ENCODE assay signal across 8 mouse cellular contexts in genomic region chr9:53402291-53402711, GRCm38 (mm10). TPM values are rescaled to one million over a fixed set of nuclear protein-coding genes. Genes with fewer than 3 reads are reported as not detected.
DNase-seq lines count a peak whose midpoint lies in the region; ATAC-seq and TF ChIP-seq lines count a peak whose summit lies in the region.

4930550C14Rik (plus strand) TSS chr9:53402325.

- H3K27ac ChIP-seq in forebrain, postnatal 0 days (ENCODE audit: low read depth, low read length), result no peak within 1 kb of the TSS
- peak within 1 kb of the TSS; percentile 10; the same call in 1 of the 2 replicates for H3K27ac ChIP-seq in hindbrain, embryonic 16.5 days (ENCODE audit: low read depth, low read length)
- no peak within 1 kb of the TSS for H3K27ac ChIP-seq in liver, embryonic 11.5 days (ENCODE audit: low read depth, low read length)
- 0 out of 2 replicates have a peak within 1 kb of the TSS, but pooled peaks have one; percentile 47 for H3K27ac ChIP-seq in neural tube, embryonic 12.5 days

- WGBS in forebrain, postnatal 0 days, result 13% methylated on average over 11 of the region's 11 CpGs
- WGBS in hindbrain, embryonic 16.5 days, result 15% methylated on average over 11 of the region's 11 CpGs
- 39% methylated on average over 11 of the region's 11 CpGs for WGBS in liver, embryonic 11.5 days
- WGBS in neural tube, embryonic 12.5 days, result 13% methylated on average over 11 of the region's 11 CpGs

- no peak for TF ChIP-seq CTCF in forebrain, postnatal 0 days (IDR thresholded peaks at IDR 0.05; ENCODE audit: low read depth)

- peak; percentile 61 for DNase-seq in ovary, adult 18-20 months (ENCODE audit: low spot score)
- no peak for DNase-seq in ovary, postnatal 10 days (ENCODE audit: low spot score)
- DNase-seq in forebrain, postnatal 0 days, result peak; percentile 43
- no peak for DNase-seq in liver, embryonic 11.5 days (ENCODE audit: low spot score)
- DNase-seq in cerebellum, adult 8-10 months, result no peak
- no peak for DNase-seq in thymus, postnatal 25 days

- H3K9ac ChIP-seq in forebrain, postnatal 0 days, result no peak within 1 kb of the TSS
- no peak within 1 kb of the TSS for H3K9ac ChIP-seq in hindbrain, embryonic 16.5 days (ENCODE audit: low read depth, low read length)
- no peak within 1 kb of the TSS for H3K9ac ChIP-seq in liver, embryonic 11.5 days (ENCODE audit: low read depth, low read length)
- no peak within 1 kb of the TSS for H3K9ac ChIP-seq in neural tube, embryonic 12.5 days

- no peak for ATAC-seq in forebrain, postnatal 0 days
- no peak for ATAC-seq in hindbrain, embryonic 16.5 days
- no peak for ATAC-seq in liver, embryonic 11.5 days (replicated peaks; ENCODE audit: low FRiP score)
- ATAC-seq in neural tube, embryonic 12.5 days (ENCODE audit: low FRiP score, low read depth), result 0 out of 2 replicates have a peak, but pooled peaks have one; percentile 34

- H3K9me3 ChIP-seq in forebrain, postnatal 0 days (ENCODE audit: low read length), result no peaks in the 10 kb centered on the region
- H3K9me3 ChIP-seq in hindbrain, embryonic 16.5 days (ENCODE audit: control insufficient read depth, low read length), result no peaks in the 10 kb centered on the region
- no peaks in the 10 kb centered on the region for H3K9me3 ChIP-seq in liver, embryonic 11.5 days (ENCODE audit: control insufficient read depth, low read length)
- H3K9me3 ChIP-seq in neural tube, embryonic 12.5 days, result no peaks in the 10 kb centered on the region

- H3K36me3 ChIP-seq in forebrain, postnatal 0 days (ENCODE audit: insufficient read depth), result no peaks in the 10 kb centered on the region
- no peaks in the 10 kb centered on the region for H3K36me3 ChIP-seq in hindbrain, embryonic 16.5 days (ENCODE audit: control insufficient read depth, insufficient read depth, low read length)
- no peaks in the 10 kb centered on the region for H3K36me3 ChIP-seq in liver, embryonic 11.5 days (ENCODE audit: control insufficient read depth, insufficient read depth, low read length)
- H3K36me3 ChIP-seq in neural tube, embryonic 12.5 days, result no peaks in the 10 kb centered on the region

- peaks cover 8% of the 10 kb centered on the region; the same call in 1 of the 2 replicates for H3K4me1 ChIP-seq in forebrain, postnatal 0 days (ENCODE audit: insufficient read depth)
- H3K4me1 ChIP-seq in hindbrain, embryonic 16.5 days (ENCODE audit: control insufficient read depth, insufficient read depth, low read depth, low read length), result peaks cover 13% of the 10 kb centered on the region
- H3K4me1 ChIP-seq in liver, embryonic 11.5 days (replicated peaks; ENCODE audit: control insufficient read depth, insufficient read depth, low read length), result peaks cover 3% of the 10 kb centered on the region; the same call in 1 of the 2 replicates
- H3K4me1 ChIP-seq in neural tube, embryonic 12.5 days, result peaks cover 21% of the 10 kb centered on the region

- H3K4me2 ChIP-seq in forebrain, postnatal 0 days (ENCODE audit: low read depth), result peak within 1 kb of the TSS; percentile 29
- peak within 1 kb of the TSS; percentile 36 for H3K4me2 ChIP-seq in hindbrain, embryonic 16.5 days (ENCODE audit: low read length)
- H3K4me2 ChIP-seq in liver, embryonic 11.5 days, result peak within 1 kb of the TSS; percentile 18
- peak within 1 kb of the TSS; percentile 45 for H3K4me2 ChIP-seq in neural tube, embryonic 12.5 days (replicated peaks)

- no peaks in the 10 kb centered on the region for H3K27me3 ChIP-seq in forebrain, postnatal 0 days (ENCODE audit: insufficient read depth, low read length)
- no peaks in the 10 kb centered on the region for H3K27me3 ChIP-seq in hindbrain, embryonic 16.5 days (replicated peaks; ENCODE audit: control insufficient read depth, insufficient read depth, low read length)
- no peaks in the 10 kb centered on the region for H3K27me3 ChIP-seq in liver, embryonic 11.5 days (replicated peaks; ENCODE audit: control insufficient read depth, insufficient read depth, low read length)
- H3K27me3 ChIP-seq in neural tube, embryonic 12.5 days (replicated peaks), result no peaks in the 10 kb centered on the region

- H3K4me3 ChIP-seq in forebrain, postnatal 0 days (ENCODE audit: low read depth, low read length), result no peak within 1 kb of the TSS
- H3K4me3 ChIP-seq in hindbrain, embryonic 16.5 days (ENCODE audit: low read length), result no peak within 1 kb of the TSS
- H3K4me3 ChIP-seq in liver, embryonic 11.5 days (ENCODE audit: low read depth, low read length), result no peak within 1 kb of the TSS
- H3K4me3 ChIP-seq in neural tube, embryonic 12.5 days, result no peak within 1 kb of the TSS

RNA-seq across cellular contexts. Expression of gene 4930550C14Rik, which starts in this region (rescaled TPM):
- total RNA-seq in forebrain, postnatal 0 days (2014; rRNA removed), result 0.38 and 0.62 TPM in 2 replicates
- polyA plus RNA-seq in forebrain, postnatal 0 days (2015; fragmentation: Nextera tagmentation; extraction: Ambion mirVana), result 0.21 and 0.54 TPM in 2 replicates
- 0.30 TPM in 2 replicates for polyA plus RNA-seq in hindbrain, embryonic 16.5 days (2015; fragmentation: Nextera tagmentation; extraction: Ambion mirVana)
- polyA plus RNA-seq in liver, embryonic 11.5 days (2014; fragmentation: Nextera tagmentation; extraction: Ambion mirVana), result 0.85 and 1.0 TPM in 2 replicates
- 0.33 and 0.39 TPM in 2 replicates for polyA plus RNA-seq in neural tube, embryonic 12.5 days (2016; fragmentation: Nextera tagmentation; extraction: Ambion mirVana)

Comparison
In these comparisons a context has a peak if more than half of its experiments do, and no peak if none do; other contexts are left out.
1. Peak in DNase-seq and H3K4me2 ChIP-seq in forebrain, postnatal 0 days; RNA of the gene not detected or under 1 TPM.
2. Peak in ATAC-seq, H3K27ac ChIP-seq and H3K4me2 ChIP-seq in neural tube, embryonic 12.5 days; RNA of the gene not detected or under 1 TPM.